Mouse (Mus musculus) liver, embryonic 13.5 days (tissue): ENCODE measurements at regions not wholly inside any gene's neighbourhood (a gene's known extent, or its start where the extent isn't known, plus 50 kb on each side); places are given as distances from the start of the nearest gene placed in this dataset.

Experiments
- ATAC-seq: fragments of 200-750 bp; cut with Nextera tagmentation; 2 replicates; pipeline ENCODE4 v1.8.0; 2017; ENCODE audit warnings: low read depth, mild to moderate bottlenecking, moderate number of reproducible peaks, moderate library complexity
- DNase-seq: peaks from one replicate; pipeline ENCODE4 v3.0.0; 2022
- H3K27ac ChIP-seq: fragments of 300-500 bp; sonication (generic); 2 replicates; pipeline ENCODE4 v1.5.1; 2015; ENCODE audit warnings: moderate library complexity, mild to moderate bottlenecking, inconsistent platforms
- H3K27me3 ChIP-seq: fragments of 300-500 bp; sonication (generic); 2 replicates; pipeline ENCODE4 v1.6.1; 2015; ENCODE audit warnings: mild to moderate bottlenecking, inconsistent platforms
- H3K36me3 ChIP-seq: fragments of 300-500 bp; sonication (generic); 2 replicates; pipeline ENCODE4 v1.6.1; 2015; ENCODE audit warnings: mild to moderate bottlenecking, inconsistent platforms
- H3K4me1 ChIP-seq: fragments of 300-500 bp; sonication (generic); replicated peaks from 2 replicates; pipeline ENCODE4 v1.6.1; 2015; ENCODE audit warnings: inconsistent platforms
- H3K4me2 ChIP-seq: fragments of 300-500 bp; sonication (generic); 2 replicates; pipeline ENCODE4 v1.6.1; 2015; ENCODE audit warnings: inconsistent platforms, mild to moderate bottlenecking, moderate library complexity
- H3K4me3 ChIP-seq: fragments of 300-500 bp; sonication (generic); replicated peaks from 2 replicates; pipeline ENCODE4 v1.5.1; 2015; ENCODE audit warnings: mild to moderate bottlenecking, inconsistent platforms
- H3K9ac ChIP-seq: fragments of 300-500 bp; sonication (generic); 2 replicates; pipeline ENCODE4 v1.6.1; 2015; ENCODE audit warnings: mild to moderate bottlenecking, inconsistent platforms
- H3K9me3 ChIP-seq: fragments of 300-500 bp; sonication (generic); replicated peaks from 2 replicates; pipeline ENCODE4 v1.6.1; 2016; ENCODE audit warnings: inconsistent platforms
- WGBS: fragments of 180-500 bp; shearing (Covaris S2); methylation state at CpG from one replicate; pipeline ENCODE4 v1.1.7; 2015; ENCODE audit not compliant: insufficient replicate concordance; 5-methylcytosine and 5-hydroxymethylcytosine counted together

DNA sequence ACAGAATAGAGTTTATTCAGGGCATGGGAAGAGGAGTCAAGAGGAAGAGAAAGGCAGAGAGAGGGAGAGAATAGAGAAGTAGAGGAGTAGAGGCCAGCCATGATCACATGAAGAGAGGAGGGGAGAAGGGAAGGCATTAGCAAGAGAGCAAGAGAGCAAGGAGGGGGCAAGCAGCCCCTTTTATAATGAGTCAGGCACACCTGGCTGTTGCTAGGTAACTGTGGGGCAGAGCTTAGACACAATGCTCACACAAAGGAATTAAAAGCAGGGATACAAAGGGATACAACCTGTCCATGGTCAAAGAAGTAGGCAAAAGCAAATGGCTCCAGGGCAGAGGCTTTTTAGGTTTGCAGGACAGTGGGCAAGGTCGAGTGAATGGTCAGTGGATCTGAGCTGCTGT lies 153.5 kb upstream of the Rreb1 start:
- H3K9ac ChIP-seq: no peak overlapping the region
- no peak overlapping the region for H3K27ac ChIP-seq
- no peaks in the 10 kb centered on the region for H3K9me3 ChIP-seq
- H3K36me3 ChIP-seq: no peaks in the 10 kb centered on the region
- peaks cover 28% of the 10 kb centered on the region for H3K4me1 ChIP-seq
- WGBS: 27% methylated on average over 1 of the region's 1 CpGs
- no peaks in the 10 kb centered on the region for H3K27me3 ChIP-seq
- H3K4me3 ChIP-seq: no peak overlapping the region
- no peak overlapping the region for H3K4me2 ChIP-seq
- DNase-seq: no peak
- no peak for ATAC-seq

DNA sequence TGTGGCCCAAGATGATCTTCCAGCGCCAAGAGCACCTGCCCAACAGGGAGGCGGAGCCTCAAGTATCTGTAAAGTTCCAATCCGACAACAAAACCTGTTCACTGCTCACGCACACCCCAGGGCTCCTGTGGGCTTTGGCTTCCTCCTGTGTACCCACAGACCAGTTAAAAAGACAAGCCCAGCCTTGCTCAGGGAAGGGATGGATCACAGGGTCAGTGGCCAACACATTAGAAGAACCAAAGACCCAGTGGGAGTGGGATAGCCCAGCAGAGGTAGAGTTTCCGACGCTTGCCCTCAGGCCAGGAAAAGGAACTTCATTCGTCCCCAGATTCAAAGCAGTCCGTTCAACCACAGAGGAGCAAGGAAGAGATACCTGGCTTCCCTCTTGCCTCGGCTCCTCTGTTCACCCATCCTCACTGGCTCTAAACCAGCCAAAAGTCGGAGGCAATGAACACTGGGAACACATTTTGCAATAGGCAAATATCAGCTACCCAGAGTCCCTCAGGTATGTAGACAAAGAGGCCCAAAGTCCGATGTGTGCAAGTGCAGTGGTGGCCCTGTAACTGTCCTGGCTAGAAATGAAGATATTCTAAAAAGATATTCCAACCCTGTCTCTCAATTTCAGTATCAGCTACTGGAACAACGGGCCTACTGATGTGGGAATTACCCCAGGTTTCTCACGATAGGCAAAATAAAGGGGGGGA lies 152.5 kb upstream of the Rreb1 start:
- Histone ChIP-seq H3K4me3 (no peak overlapping the region), H3K9me3 (no peaks in the 10 kb centered on the region), H3K36me3 (no peaks in the 10 kb centered on the region), H3K4me2 (no peak overlapping the region), H3K4me1 (peaks cover 18% of the 10 kb centered on the region; the same call in 1 of the 2 replicates), H3K27me3 (no peaks in the 10 kb centered on the region), H3K27ac (peak overlapping the region; percentile 50), H3K9ac (no peak overlapping the region)
- DNase-seq (no peak), ATAC-seq (peak; percentile 72)
- WGBS: 52% methylated on average over 13 of the region's 13 CpGs

DNA sequence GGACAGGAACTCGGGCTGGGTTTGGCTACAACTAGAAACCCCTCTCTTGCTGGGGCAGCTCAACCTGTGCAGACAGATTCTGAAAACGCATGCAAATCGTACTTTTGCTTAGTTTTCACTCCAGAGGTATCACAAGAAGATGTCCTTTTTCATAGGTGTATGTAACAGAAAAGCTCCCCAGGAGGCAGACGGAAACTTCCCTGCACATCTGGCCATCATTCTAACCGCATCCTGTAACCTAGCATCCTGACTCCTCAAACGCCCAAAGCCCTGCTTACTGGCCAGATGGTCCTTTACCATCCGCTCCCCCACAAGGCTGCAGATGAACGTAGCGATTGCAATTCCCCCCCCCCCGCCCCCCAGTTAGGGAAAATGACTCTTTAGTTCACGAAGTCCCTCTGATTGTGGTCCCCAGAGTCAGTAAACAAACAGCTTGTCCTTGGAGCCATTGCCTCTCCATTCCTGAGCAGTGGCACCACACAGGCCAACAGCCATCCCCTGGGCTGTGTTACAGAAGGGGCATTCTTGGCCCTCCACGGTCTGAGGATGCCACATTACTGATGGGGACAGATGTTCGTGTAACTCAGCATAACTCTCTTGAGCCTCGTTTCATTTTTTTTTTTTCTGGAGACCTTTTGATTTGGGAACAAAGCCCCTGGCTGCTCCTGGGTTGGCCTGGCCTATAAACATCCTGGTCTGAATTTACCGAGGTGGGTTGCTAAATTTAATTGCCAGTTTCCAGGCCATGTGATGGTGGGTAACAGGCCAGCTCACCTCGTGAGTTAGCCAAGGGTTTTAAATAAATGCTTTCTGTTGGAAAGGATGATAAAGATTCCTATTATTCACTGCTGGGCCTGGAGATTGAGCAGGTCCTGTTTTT lies 149.6 kb upstream of the Rreb1 start:
- Histone ChIP-seq H3K36me3 (no peaks in the 10 kb centered on the region), H3K4me2 (no peak overlapping the region), H3K9me3 (no peaks in the 10 kb centered on the region), H3K9ac (no peak overlapping the region), H3K4me1 (peaks cover 8% of the 10 kb centered on the region; the same call in 1 of the 2 replicates), H3K27ac (no peak overlapping the region), H3K4me3 (no peak overlapping the region), H3K27me3 (no peaks in the 10 kb centered on the region)
- WGBS: 48% methylated on average over 16 of the region's 16 CpGs
- DNase-seq: no peak
- ATAC-seq: no peak

DNA sequence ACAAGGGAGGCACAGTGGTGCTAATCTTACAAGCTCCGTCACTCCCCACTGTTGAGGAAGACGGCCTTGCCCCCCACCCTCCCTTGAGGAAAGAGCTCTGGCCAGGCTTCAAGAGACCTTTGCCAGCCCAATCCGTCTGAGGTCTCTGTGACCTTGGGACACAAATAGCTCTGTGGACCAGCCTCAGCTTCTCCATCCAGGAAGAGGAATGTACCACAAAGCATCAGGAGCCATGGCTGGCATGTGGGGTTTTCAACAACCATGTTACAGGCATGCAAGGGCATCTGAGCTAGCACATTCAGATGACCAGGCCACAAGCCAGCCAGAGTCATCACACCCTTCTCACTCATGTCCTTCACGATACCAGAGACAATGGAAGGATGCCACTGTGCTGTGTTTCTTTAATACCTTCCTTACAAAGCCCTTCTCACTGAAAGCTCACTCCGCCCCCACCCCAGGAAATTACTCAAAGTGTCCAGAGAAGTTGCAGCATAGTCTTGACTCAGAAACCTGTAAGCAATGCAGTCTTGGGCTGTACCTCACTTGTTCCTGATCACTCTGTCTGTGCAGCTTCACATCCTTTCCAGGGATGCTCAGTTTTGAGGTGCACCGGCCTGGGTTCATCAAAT lies 148.8 kb upstream of the Rreb1 start:
- peaks cover 8% of the 10 kb centered on the region; the same call in 1 of the 2 replicates for H3K4me1 ChIP-seq
- no peak for ATAC-seq
- WGBS: 56% methylated on average over 6 of the region's 6 CpGs
- H3K4me3 ChIP-seq: no peak overlapping the region
- no peaks in the 10 kb centered on the region for H3K9me3 ChIP-seq
- no peak overlapping the region for H3K9ac ChIP-seq
- H3K36me3 ChIP-seq: no peaks in the 10 kb centered on the region
- DNase-seq: no peak
- no peak overlapping the region for H3K4me2 ChIP-seq
- no peak overlapping the region for H3K27ac ChIP-seq
- no peaks in the 10 kb centered on the region for H3K27me3 ChIP-seq

DNA sequence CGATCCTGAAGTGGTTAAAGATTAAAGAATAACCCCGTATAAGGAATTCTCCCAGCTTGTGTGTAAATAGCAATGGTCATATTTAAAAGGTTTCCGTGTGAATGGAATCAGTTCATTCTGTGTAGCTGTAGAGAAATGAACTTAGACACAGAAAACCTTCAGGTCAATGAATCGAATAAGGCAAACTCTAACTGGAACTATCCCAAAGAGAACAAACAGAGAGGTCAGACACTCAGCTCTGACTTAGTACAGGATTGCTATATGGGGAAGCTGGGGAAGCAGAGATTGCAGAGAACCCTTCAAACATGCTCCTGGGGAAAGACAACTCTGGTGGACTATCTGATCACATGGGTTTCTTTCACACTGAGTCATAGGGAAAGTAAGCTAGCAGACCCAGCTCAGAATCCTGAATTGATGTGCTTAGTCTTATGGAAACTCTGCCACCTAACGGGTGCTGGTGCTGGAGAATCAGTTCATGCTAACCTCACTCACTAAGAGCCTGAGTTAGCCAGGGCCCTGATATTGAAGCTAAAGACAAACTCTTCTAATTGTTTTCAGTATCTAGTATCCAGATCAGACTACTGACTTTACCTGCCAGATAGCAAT lies 145.3 kb upstream of the Rreb1 start:
- no peak overlapping the region for H3K27ac ChIP-seq
- ATAC-seq (no peak), DNase-seq (no peak)
- no peak overlapping the region for H3K9ac ChIP-seq
- H3K4me3 ChIP-seq: no peak overlapping the region
- no peaks in the 10 kb centered on the region for H3K36me3 ChIP-seq
- no peaks in the 10 kb centered on the region for H3K9me3 ChIP-seq
- no peak overlapping the region for H3K4me2 ChIP-seq
- H3K27me3 ChIP-seq: no peaks in the 10 kb centered on the region
- WGBS: 66% methylated on average over 5 of the region's 5 CpGs
- no peaks in the 10 kb centered on the region for H3K4me1 ChIP-seq

DNA sequence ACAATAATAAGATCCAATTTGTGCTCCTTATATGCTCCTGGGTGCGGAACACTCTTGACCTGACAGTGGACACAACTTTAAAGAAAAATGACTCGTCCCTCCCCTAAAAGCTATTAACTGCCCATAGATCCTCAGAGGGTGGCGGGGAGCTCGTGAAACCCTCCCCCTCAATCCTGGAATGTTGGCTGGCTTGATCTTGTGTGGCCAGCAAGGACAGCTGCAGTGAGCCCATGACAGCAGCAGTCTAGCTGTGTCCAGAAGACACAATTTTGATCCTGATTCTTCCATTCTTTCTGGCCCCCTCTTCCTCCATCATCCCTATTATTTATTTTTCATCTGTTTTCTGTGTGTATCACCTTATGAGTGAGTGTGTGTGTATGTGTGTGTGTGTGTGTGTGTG lies 141.8 kb upstream of the Rreb1 start:
- Histone ChIP-seq H3K27ac (no peak overlapping the region), H3K9ac (no peak overlapping the region), H3K4me1 (no peaks in the 10 kb centered on the region), H3K9me3 (no peaks in the 10 kb centered on the region), H3K4me3 (no peak overlapping the region), H3K27me3 (no peaks in the 10 kb centered on the region), H3K4me2 (no peak overlapping the region), H3K36me3 (no peaks in the 10 kb centered on the region)
- no peak for DNase-seq
- no peak for ATAC-seq
- 74% methylated on average over 4 of the region's 4 CpGs for WGBS

DNA sequence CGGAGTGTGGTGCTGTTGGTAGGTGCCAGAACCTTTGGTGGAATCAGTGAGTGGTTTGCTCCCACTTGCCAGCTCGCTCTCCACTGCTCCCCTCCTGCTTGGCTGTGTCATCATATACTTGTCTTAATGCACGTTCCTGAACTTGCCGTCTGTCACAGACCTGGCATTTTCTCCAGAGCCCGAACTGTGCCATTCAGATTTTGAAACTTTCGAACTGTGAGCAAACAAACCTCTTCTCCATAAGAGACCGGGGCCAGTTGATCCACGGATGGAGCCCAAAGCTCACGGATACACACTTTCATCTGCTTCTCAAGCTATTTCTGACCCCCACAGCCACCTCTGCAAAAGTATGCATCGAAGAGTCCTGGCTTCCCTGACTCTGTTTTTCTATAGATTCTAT lies 141.0 kb upstream of the Rreb1 start:
- Histone ChIP-seq H3K4me1 (no peaks in the 10 kb centered on the region), H3K9ac (no peak overlapping the region), H3K27me3 (no peaks in the 10 kb centered on the region), H3K4me3 (no peak overlapping the region), H3K4me2 (no peak overlapping the region), H3K27ac (no peak overlapping the region), H3K36me3 (no peaks in the 10 kb centered on the region), H3K9me3 (no peaks in the 10 kb centered on the region)
- WGBS: 71% methylated on average over 10 of the region's 10 CpGs
- no peak for DNase-seq
- ATAC-seq: no peak

DNA sequence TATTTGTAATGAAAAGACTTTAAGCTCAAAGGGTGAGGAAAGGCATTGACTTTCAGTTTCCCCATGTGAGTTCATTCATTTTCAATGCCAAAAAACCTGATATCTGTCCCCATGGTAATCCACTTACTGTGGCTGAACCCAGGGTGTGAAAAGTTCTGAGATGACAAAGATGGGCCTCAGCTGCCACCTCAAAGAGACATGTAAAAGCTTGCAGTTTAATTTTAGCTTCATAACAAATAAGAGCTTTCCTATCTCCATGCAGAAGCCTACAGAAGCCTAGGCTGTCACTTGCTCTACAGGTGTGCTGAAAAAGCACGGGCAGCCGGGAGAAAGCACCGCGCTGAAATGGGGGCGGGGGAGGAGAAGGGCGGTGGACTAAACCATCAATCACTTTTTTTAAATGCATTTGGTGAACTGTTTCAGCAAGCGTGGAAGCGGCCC lies 140.1 kb upstream of the Rreb1 start:
- H3K4me2 ChIP-seq: no peak overlapping the region
- no peaks in the 10 kb centered on the region for H3K27me3 ChIP-seq
- ATAC-seq (no peak), DNase-seq (no peak)
- H3K4me1 ChIP-seq: no peaks in the 10 kb centered on the region
- no peak overlapping the region for H3K4me3 ChIP-seq
- 65% methylated on average over 8 of the region's 8 CpGs for WGBS
- H3K27ac ChIP-seq: no peak overlapping the region
- no peaks in the 10 kb centered on the region for H3K36me3 ChIP-seq
- H3K9me3 ChIP-seq: no peaks in the 10 kb centered on the region
- no peak overlapping the region for H3K9ac ChIP-seq

DNA sequence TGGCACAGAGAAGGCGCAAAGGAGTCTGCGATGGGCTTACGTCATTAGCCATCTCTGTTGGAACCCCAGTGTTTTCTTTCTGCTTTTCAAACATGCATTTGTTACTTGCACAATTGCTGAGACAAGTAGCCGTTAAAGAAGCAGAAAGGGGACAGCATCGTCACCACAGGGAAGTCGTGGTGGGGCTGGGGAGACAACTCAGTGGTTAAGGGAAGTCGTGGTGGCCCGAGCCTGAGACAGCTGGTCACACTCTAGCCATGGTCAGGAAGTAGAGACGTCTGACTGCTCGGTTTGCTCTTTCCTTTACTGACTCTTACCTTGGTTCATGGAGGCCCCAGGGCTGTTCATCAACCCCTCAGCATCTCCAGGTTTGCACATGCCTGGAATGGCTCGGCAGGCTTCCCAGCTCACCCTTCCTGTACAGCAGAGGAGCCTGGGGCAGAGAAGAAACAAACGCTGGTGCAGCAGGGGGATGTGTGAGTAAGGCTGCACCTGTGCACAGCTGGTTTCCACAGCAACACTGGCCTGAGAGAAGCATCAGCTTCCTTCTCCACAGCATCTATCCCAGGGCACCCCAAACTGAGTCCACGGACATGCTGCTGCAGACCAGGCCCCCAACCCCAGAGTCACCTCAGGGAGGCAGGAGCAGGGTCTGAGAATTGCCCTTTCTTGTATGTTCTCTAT lies 135.6 kb upstream of the Rreb1 start:
- Histone ChIP-seq H3K9ac (no peak overlapping the region), H3K4me3 (no peak overlapping the region)

DNA sequence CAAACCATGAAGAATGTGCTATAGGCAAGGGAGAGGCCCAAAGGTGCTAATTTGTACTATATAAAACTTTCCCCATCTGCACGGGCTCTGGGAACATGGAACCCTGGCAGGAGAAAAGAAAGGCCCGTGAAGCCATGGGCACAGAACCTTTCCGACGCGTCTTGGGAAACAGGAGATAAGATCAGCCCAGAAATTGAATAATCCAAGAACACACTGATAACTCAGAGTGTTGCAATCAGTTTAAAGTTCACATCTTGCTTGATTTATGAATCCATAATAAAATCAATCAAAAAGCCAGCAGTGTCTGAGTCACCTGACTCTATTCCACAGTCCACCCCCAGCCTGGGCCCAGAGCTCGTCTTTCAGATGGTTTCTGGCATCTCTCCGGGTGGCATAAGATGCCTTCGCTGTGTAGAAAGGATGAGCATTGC lies 133.4 kb upstream of the Rreb1 start:
- no peaks in the 10 kb centered on the region for H3K36me3 ChIP-seq
- H3K4me1 ChIP-seq: peaks cover 8% of the 10 kb centered on the region
- no peaks in the 10 kb centered on the region for H3K9me3 ChIP-seq
- no peak overlapping the region for H3K27ac ChIP-seq
- no peak overlapping the region for H3K9ac ChIP-seq
- DNase-seq: no peak
- H3K27me3 ChIP-seq: no peaks in the 10 kb centered on the region
- no peak overlapping the region for H3K4me3 ChIP-seq
- no peak overlapping the region for H3K4me2 ChIP-seq
- 74% methylated on average over 8 of the region's 8 CpGs for WGBS
- no peak for ATAC-seq

More for the DNA sequence above, 135.6 kb upstream of the Rreb1 start:
- 22% methylated on average over 13 of the region's 13 CpGs for whole genome bisulfite sequencing
- no peaks in the 10 kb centered on the region for H3K36me3 ChIP-seq
- H3K27ac ChIP-seq: no peak overlapping the region
- H3K27me3 ChIP-seq: no peaks in the 10 kb centered on the region
- H3K4me1 ChIP-seq: no peaks in the 10 kb centered on the region
- H3K4me2 ChIP-seq: no peak overlapping the region
- H3K9me3 ChIP-seq: no peaks in the 10 kb centered on the region
- ATAC-seq: no peak
- DNase-seq: no peak
